Mouse (Mus musculus): Measurements from ENCODE around the gene Hivep1.

- TF ChIP-seq EP300 (IDR thresholded peaks at IDR 0.05): no peak
- TF ChIP-seq CTCF (IDR thresholded peaks at IDR 0.05): peak; percentile 70
Measured at GRCm38 (mm10) chr13:42101440-42102190, 49.8 kb downstream of the Hivep1 start.

Data from lung, postnatal 0 days (tissue).